12 mouse cellular contexts compared by ENCODE assay signal in genomic region chr4:59197078-59197424, GRCm38 (mm10). TPM values are rescaled to one million over a fixed set of nuclear protein-coding genes. Genes with fewer than 3 reads are reported as not detected.
DNase-seq lines count a peak whose midpoint lies in the region; ATAC-seq and TF ChIP-seq lines count a peak whose summit lies in the region.
"Had no signal": no experiment of that assay in that cellular context is flagged by ENCODE, and none has a peak within 500 bp of the region (broad histone marks: within the 10 kb centered on the region; RNA-seq: fewer than 3 reads in every experiment).

No protein-coding gene starts in this region.

- no peak overlapping the region for H3K4me2 ChIP-seq in kidney, embryonic 14.5 days (replicated peaks; ENCODE audit: low read depth, low read length)
- no peak overlapping the region for H3K4me2 ChIP-seq in intestine, embryonic 14.5 days (ENCODE audit: low read length)
- peak overlapping the region; percentile 89 for H3K4me2 ChIP-seq in myocyte (ENCODE audit: low read depth)
- no peak overlapping the region for H3K4me2 ChIP-seq in forebrain, embryonic 12.5 days

- peaks cover 100% of the 10 kb centered on the region for H3K79me2 ChIP-seq in myocyte (ENCODE audit: control insufficient read depth, insufficient read depth)

- no peaks in the 10 kb centered on the region for H3K27me3 ChIP-seq in kidney, embryonic 14.5 days (ENCODE audit: control insufficient read depth, insufficient read depth, low read length)
- H3K27me3 ChIP-seq in intestine, embryonic 14.5 days (replicated peaks; ENCODE audit: control insufficient read depth, insufficient read depth, low read length): no peaks in the 10 kb centered on the region
- no peaks in the 10 kb centered on the region for H3K27me3 ChIP-seq in myocyte (ENCODE audit: control insufficient read depth, insufficient read depth, insufficient read length)
- H3K27me3 ChIP-seq in forebrain, embryonic 12.5 days: no peaks in the 10 kb centered on the region

- H3K27ac ChIP-seq in kidney, embryonic 14.5 days (ENCODE audit: low read depth, low read length): peak overlapping the region; percentile 32; the same call in 1 of the 2 replicates
- H3K27ac ChIP-seq in bone marrow, adult 2 months (ENCODE audit: control insufficient read depth, insufficient read depth, low read depth, low read length, poor library complexity): 0 out of 2 replicates have a peak overlapping the region, but pooled peaks have one; percentile 50
- H3K27ac ChIP-seq in intestine, embryonic 14.5 days (ENCODE audit: low read depth): 0 out of 2 replicates have a peak overlapping the region, but pooled peaks have one; percentile 18
- no peak overlapping the region for H3K27ac ChIP-seq in forebrain, embryonic 12.5 days

- no peak for TF ChIP-seq POLR2A in bone marrow, adult 2 months (IDR thresholded peaks at IDR 0.05; ENCODE audit: borderline replicate concordance, control insufficient read depth, low read depth, low read length)
- TF ChIP-seq POLR2A in myocyte (IDR thresholded peaks at IDR 0.05; ENCODE audit: insufficient read length, low read depth): no peak

- H3K9me3 ChIP-seq in kidney, embryonic 14.5 days (ENCODE audit: control insufficient read depth, low read length): no peaks in the 10 kb centered on the region
- H3K9me3 ChIP-seq in intestine, embryonic 14.5 days (ENCODE audit: control insufficient read depth, low read length): no peaks in the 10 kb centered on the region
- H3K9me3 ChIP-seq in forebrain, embryonic 12.5 days: no peaks in the 10 kb centered on the region

- H3K9ac ChIP-seq in kidney, embryonic 14.5 days (ENCODE audit: low read depth, low read length): no peak overlapping the region
- no peak overlapping the region for H3K9ac ChIP-seq in intestine, embryonic 14.5 days (ENCODE audit: low read length)
- no peak overlapping the region for H3K9ac ChIP-seq in forebrain, embryonic 12.5 days

- 16% methylated on average over 6 of the region's 6 CpGs for WGBS in kidney, embryonic 14.5 days
- WGBS in bone marrow, adult 2 months: 57% methylated on average over 6 of the region's 6 CpGs
- WGBS in intestine, embryonic 14.5 days: 36% methylated on average over 6 of the region's 6 CpGs
- 61% methylated on average over 6 of the region's 6 CpGs for WGBS in forebrain, embryonic 12.5 days

- TF ChIP-seq CTCF in bone marrow, adult 2 months (IDR thresholded peaks at IDR 0.05; ENCODE audit: control insufficient read depth, insufficient read depth, low read length): no peak

- H3K4me3 ChIP-seq in kidney, embryonic 14.5 days (ENCODE audit: low read length): no peak overlapping the region
- no peak overlapping the region for H3K4me3 ChIP-seq in bone marrow, adult 2 months (replicated peaks; ENCODE audit: control insufficient read depth, low read depth, low read length)
- no peak overlapping the region for H3K4me3 ChIP-seq in intestine, embryonic 14.5 days (ENCODE audit: low read depth, low read length)
- H3K4me3 ChIP-seq in myocyte: peak overlapping the region; percentile 0
- H3K4me3 ChIP-seq in forebrain, embryonic 12.5 days (replicated peaks): no peak overlapping the region

- ATAC-seq in kidney, embryonic 14.5 days (ENCODE audit: low FRiP score, low TSS enrichment): no peak
- 0 out of 2 replicates have a peak, but pooled peaks have one; percentile 26 for ATAC-seq in intestine, embryonic 14.5 days (replicated peaks; ENCODE audit: low FRiP score, low TSS enrichment, low read depth)
- ATAC-seq in forebrain, embryonic 12.5 days (ENCODE audit: low FRiP score): no peak

- H3K4me1 ChIP-seq in kidney, embryonic 14.5 days (ENCODE audit: control insufficient read depth, insufficient read depth, low read length): peaks cover 20% of the 10 kb centered on the region
- peaks cover 8% of the 10 kb centered on the region for H3K4me1 ChIP-seq in bone marrow, adult 2 months (ENCODE audit: control insufficient read depth, insufficient read depth, low read length)
- peaks cover 35% of the 10 kb centered on the region for H3K4me1 ChIP-seq in intestine, embryonic 14.5 days (replicated peaks; ENCODE audit: control insufficient read depth, insufficient read depth, low read length)
- peaks cover 17% of the 10 kb centered on the region for H3K4me1 ChIP-seq in forebrain, embryonic 12.5 days

- no peak overlapping the region for H3ac ChIP-seq in myocyte (ENCODE audit: control insufficient read depth, insufficient read length)

- no peaks in the 10 kb centered on the region for H3K36me3 ChIP-seq in kidney, embryonic 14.5 days (ENCODE audit: control insufficient read depth, insufficient read depth, low read length)
- H3K36me3 ChIP-seq in intestine, embryonic 14.5 days (ENCODE audit: control insufficient read depth, insufficient read depth, low read length): no peaks in the 10 kb centered on the region
- peaks cover 6% of the 10 kb centered on the region for H3K36me3 ChIP-seq in myocyte (ENCODE audit: control insufficient read depth, insufficient read depth)
- H3K36me3 ChIP-seq in forebrain, embryonic 12.5 days (replicated peaks): no peaks in the 10 kb centered on the region

- DNase-seq in kidney, postnatal 36 days: no peak
- DNase-seq in intestine, embryonic 14.5 days (ENCODE audit: low spot score): no peak
- no peak for DNase-seq in urinary bladder, postnatal 14 days (ENCODE audit: low spot score)
- no peak for DNase-seq in left cerebral cortex, adult 8-10 months (ENCODE audit: low spot score in 2 of 2)
- DNase-seq: kidney, adult 11 months had no signal

TF ChIP-seq in myocyte, 11 proteins besides CTCF, POLR2A, EP300 and RAD21:
- TF ChIP-seq MYOG (IDR thresholded peaks at IDR 0.05; ENCODE audit: control insufficient read depth in 1 of 3, insufficient read depth in 1 of 3, insufficient read length in 2 of 3, low read depth in 2 of 3) (no peak), POLR2AphosphoS2 (IDR thresholded peaks at IDR 0.05; ENCODE audit: insufficient read length, low read depth) (peak; percentile 18)
TF ChIP-seq in myocyte: peak in this region for 1.

RNA-seq across cellular contexts. Expression of gene Ugcg, which starts 8.0 kb away (rescaled TPM):
- polyA plus RNA-seq in kidney, embryonic 14.5 days (2014; fragmentation: Nextera tagmentation; extraction: Ambion mirVana): 12.7 and 16.0 TPM in 2 replicates
- polyA plus RNA-seq in bone marrow, adult 2 months (2011; ENCODE audit: insufficient read depth, insufficient read length, low replicate concordance, missing spikeins): 17.5 and 18.7 TPM in 2 replicates
- 14.1 TPM in 2 replicates for polyA plus RNA-seq in intestine, embryonic 14.5 days (2014; fragmentation: Nextera tagmentation; extraction: Ambion mirVana)
- polyA plus RNA-seq in myocyte (2012; fragmentation: generic; extraction: Trizol): 24.0 TPM
- 18.7 and 19.9 TPM in 2 replicates for polyA plus RNA-seq in forebrain, embryonic 12.5 days (2016; fragmentation: Nextera tagmentation; extraction: Ambion mirVana)
- total RNA-seq in left cerebral cortex, adult 8-10 months (2022): 10 to 100 TPM; 72.2 to 86.1 (median 79.3) TPM

RNA-seq across cellular contexts. Expression of gene AI481877, which starts 58.3 kb away (rescaled TPM):
- polyA plus RNA-seq in kidney, embryonic 14.5 days (2014; fragmentation: Nextera tagmentation; extraction: Ambion mirVana): not detected in 2 replicates
- not detected in 2 replicates for polyA plus RNA-seq in bone marrow, adult 2 months (2011; ENCODE audit: insufficient read depth, insufficient read length, low replicate concordance, missing spikeins)
- polyA plus RNA-seq in intestine, embryonic 14.5 days (2014; fragmentation: Nextera tagmentation; extraction: Ambion mirVana): not detected in 2 replicates
- 0.01 TPM for polyA plus RNA-seq in myocyte (2012; fragmentation: generic; extraction: Trizol)
- polyA plus RNA-seq in forebrain, embryonic 12.5 days (2016; fragmentation: Nextera tagmentation; extraction: Ambion mirVana): not detected in 2 replicates
- total RNA-seq in left cerebral cortex, adult 8-10 months (2022): under 1 TPM in 1 of 4 experiments, not detected in 3; 0.14 TPM
- total RNA-seq: left cerebral cortex, postnatal 36 days; neutrophil, adult 5-6 weeks had no signal
- polyA plus RNA-seq: cortical plate, adult 2 months had no signal
